Mouse (Mus musculus) 3T3-L1 (cell line): ENCODE data around the gene Myrf.

Experiments
- DNase-seq: peaks from one replicate; pipeline ENCODE4 v3.0.0-alpha.2; 2015; ENCODE audit warnings: low read depth, low spot score

The Myrf gene

DNA sequence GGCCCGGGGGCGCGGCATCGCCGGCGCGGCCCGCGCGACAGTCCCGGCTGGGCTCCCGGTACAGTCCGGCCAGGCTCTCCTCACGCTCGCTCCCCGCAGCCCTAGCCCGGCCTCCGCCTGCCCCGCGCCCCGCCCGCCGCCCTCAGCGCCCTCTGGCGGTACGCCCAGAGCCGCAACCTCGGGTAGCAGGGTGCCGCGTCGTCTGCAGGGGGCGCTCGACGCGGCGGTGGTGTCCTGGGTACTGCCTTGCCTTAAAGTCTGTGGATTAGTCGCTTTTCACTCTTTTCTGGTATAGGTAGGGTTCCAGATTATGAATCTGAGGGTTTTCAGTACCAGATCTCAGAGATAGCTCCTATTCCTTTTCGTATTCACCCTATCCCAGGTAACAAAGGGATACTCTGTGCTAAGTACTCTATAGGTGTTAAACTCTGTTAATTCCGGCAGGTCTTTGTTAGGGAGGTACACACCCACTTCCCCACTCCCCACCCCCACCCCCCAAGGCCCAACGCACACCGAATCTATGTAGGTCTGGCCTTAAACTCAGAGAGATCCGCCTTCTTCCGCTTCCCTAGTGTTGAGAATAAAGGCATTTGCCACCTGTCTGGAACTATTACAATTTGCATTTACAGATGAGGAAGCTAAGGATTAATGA, at the start of gene Myrf:
TSS of gene Myrf (minus strand) at position 95 of the 652 bp plus-strand sequence.
- no peak for DNase-seq

DNA sequence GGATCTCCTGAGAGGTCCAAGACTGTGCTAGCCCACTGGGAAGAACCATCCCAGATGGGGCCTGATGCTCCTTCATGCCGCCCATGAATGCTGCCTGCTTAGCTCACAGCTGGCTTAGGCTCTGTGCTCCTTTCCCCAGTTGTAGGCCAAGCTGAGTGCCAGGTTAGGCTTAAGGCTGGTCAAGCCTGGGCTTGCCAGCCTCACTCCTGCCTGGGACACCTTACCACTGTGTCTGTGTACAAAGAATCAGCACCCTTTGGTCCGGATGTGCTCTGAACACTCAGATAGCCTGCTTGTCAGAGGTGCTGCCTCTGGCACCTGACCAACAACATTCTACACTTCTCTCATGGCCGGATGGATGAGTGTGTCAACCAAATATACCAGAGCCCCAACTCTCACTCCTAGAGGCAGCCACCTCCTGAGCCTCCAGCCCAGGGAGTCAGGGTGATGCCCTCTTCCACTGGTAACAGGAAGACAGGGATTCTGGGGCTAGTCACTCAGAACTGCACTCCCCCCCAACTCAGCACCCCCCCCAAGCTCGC, 49.1 kb upstream of the Myrf start:
- peak; percentile 72 for DNase-seq

DNA sequence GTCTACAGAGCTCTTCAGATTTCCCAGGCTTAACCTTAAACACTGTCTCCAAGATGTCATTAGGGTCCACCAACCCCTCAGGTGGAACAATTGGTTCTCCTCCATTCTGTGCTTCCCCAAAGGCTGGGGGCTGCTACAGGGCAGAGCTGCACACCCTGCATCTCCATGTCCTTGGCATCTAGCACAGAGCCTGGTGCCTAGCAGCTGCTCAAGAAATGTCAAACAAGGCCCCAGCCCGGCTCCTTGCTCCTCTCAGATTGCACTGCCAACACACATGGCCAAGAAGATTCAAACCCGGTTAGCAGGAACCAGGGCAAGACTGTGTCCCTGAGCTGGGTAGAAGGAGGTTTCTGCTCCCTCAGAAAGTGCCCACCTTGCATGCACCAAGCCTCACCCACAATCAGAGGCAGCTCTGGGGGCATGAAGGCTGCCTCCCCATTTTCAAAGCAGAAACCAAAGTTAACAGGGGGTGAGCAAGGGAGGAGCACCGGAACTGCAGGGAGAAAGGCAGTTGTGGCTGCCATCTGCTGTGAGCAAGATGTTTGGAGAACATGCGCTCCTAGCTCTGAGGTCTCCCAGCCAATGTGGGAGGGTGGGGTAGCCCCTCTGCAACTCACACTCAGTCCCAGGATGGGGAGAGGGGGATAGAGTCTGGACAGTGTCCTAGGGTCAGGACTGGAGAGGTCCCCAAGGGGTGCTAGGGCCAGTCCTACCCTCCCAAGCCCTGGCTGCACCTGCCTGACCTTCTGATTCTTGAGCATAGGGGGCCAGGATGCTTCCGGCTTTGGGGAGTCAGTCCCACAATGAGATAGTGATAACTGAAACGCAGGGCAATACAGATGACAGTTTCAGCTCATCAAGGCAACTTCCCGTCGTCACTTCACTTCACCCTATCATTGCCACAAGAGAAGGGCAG, 47.8 kb upstream of the Myrf start:
- DNase-seq = no peak

DNA sequence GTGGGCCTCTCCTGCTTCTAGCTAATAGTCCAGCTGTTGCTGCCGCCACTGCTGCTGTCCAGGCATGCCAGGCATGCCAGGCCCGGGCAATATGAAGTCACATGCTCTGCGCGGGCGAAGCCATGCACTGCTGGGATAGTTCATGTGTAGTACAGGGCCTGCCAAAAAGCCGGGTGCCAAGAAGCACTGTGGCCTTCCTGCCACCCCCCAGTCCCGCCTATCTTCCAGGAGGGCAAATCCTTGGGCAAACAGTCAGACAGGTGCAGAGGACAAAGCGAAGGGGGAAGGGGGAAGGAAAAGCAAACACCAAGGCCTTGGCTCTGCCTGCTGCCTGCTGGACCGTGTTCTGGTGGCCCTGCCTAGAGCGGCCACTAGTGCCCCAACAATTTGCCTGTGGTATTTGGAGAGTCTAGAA, 45.9 kb upstream of the Myrf start:
- DNase-seq = no peak

DNA sequence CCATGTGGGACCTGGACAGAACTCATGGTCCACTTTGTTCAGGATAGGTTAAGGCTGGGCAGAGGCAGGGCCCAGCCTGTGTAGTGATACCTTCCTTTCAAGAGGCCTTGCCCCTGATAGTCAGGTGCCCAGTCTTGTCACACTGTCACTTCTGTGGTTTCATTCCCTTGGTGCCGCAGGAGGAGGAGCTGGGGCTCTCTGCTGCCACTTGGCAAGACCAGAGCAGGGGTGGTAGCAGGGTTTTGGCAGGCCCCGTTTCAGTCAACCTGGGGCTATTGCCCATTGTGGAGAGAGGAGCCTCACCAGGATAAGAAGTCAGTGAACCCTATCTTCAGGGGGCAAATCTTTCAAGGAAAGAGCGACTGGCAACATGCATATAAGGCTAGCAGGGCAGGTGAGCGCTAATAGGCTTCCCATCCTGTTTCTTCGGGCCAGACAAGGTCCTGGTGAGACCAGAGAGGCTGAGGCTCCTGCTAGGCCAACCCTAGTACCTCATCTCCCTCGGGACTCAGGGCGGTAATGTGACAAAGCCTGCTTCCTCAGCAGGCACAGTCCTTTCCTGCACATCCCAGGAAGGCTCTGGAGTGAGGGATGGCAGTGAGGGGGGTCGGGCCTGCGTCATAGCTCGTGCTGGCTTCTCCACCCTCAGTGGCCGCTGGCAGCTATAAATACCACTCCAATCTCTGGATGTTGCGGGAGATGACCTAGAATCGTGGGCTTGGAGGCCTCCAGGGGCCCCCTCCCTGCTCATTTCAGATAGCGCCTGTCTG, 40.4 kb upstream of the Myrf start:
- DNase-seq = no peak

DNA sequence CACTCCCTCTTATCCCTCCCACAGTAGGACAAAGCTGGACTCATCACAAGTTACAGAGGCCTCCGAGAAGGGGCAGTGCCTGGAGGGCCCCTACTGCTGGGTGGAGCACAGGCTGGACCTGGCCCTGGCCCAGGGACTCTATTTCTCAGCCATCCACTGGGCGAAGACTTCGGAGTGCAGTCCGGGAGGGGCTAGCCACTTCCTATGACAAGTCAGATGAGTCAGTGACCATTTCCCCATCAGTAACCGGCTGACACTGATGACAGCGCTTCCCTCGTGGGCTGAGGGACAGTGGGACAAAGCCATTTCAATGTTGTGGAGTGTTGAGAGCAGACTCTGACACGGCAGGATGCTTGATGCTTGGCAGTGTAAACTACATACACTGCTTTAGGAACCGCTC, 39.1 kb upstream of the Myrf start:
- peak; percentile 91 for DNase-seq

DNA sequence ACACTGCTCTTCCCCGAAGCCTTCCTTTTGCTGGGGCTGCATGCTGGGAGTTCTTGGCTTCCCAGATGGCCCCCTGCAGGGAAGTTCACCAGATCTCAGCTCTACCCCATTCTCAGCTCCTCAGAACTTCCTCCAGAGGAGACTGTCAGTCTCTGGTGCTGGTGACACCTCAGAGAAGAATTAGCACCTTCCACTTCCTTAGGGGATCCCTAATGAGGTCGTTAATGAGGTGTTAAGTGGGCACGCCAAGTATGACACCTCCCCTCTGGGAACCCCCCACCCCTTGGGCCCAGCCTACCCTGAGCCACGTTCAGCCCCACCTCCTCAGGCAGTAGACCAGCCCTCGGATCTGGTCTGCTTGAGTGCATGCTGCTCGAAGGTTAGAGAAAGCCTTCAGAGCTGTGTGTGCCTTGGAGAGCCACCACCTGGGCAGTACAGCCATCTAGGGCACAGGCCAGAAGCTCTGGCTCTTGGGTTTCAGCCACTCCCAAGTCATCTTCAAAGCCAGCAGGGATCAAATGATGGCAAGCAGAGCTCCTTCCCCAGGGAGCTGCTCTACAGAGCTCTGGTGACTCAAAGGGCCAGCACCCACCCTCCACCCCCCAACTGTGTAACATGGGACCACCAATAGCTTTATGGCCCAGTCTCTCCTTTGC, 38.2 kb upstream of the Myrf start:
- no peak for DNase-seq

DNA sequence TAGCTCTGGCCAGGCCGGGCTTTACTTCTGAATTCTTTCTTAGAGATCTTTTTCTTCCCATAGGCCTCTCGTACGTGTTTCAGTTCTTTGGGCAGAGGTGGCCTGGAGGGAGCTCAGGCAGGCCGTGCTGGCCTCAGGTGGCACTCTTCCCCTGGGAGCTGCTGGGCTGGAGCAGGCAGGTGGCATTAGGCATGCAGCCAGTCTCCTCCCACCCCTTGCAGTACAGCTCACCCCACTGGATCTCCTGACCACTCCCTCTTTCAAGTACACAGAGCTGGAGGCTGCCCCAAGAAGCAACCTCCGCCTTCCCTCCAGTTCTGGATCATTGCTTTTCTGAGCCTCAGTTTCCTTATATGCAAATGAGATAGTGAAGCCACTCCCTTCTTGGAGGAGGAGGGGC, 37.2 kb upstream of the Myrf start:
- DNase-seq = no peak

DNA sequence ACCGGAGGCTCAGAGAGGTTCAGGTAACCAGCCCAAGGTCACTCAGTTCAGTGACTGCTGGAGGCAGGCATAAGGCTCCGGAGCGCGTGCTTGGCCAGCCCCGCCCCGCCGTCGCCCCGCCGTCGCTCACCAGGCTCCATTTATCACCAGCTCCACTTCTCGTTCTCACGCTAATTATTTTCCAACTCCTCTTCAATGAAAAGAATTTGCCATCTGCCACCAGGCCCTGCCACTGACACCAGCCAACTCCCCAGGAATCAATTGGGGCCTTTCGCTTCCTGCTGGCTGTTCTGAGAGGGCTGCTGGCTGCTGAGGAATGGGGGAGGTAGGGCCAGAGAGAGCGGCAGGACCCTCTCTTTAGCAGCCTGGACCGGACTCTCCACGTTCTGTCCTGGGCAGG, 36.8 kb upstream of the Myrf start:
- DNase-seq = no peak

DNA sequence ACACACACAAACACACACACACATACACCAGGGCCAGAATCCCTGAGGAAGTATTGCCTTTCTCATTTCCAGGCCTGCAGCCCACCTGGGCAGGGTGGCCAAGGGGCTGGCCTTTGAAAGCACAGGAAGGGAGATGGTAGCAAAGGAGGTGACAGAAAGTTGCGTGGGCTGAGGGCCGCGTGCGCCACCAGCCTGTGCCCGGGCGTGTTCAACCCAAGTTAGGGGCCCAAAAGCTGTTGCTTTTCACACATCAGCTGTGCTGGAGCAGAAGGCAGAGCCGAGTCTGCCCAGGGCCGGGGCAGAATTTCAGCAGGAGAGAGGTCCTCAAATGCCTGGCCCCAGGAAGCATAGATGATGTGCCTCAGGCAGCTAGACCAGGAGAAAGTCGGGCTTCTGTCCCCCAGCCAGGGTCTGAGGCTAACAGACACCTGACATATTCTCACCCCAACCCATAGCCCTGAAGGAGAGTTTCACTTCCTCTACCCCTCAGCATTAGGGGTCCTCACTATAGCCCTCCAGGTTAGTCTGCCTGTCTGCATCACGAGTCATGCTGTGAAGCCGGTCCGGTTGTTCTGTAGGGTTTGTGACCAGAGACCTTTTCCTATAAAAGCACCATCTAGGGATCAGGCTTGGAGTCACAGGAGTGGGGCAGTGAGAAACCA, 36.1 kb upstream of the Myrf start:
- DNase-seq = no peak

DNA sequence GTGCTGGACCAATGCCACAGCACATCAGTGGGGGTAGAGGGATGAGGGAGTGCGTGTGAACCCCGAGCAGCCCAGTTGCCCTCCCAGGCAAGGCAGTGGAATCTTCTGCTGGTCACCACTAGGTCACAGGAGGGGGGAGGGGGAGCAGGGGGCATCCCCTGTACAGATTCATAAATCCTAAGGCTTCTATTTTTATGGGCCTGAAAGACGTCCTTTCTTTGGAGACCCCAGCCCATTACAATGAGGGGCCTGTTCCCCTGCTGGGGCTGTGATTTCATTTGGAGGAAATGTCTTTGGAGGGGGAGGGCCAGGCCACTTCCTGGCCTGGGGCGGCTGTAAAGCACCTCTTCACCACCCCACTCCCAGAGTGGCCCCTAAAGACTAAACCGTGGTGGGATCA, 33.5 kb upstream of the Myrf start:
- DNase-seq = no peak

DNA sequence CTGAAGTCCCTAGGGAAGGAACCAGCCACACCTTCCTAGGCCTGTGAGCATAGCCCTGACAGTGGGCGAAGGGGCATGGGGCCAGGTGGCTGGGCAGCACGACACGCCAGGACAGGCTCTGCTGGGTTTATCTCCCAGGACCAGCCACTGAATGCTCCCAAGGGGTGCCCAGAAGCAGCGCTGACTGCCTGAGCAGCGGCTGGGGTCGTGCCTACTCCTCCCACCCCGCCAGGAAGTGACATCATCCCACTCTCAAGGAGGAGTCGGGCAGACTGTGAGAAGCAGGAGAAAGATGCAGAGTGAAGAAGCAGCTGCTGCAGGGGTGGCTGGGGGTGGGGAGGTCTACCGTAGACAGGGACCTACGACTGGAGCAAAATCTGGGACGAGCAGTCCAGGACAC, 32.2 kb upstream of the Myrf start:
- peak; percentile 57 for DNase-seq

DNA sequence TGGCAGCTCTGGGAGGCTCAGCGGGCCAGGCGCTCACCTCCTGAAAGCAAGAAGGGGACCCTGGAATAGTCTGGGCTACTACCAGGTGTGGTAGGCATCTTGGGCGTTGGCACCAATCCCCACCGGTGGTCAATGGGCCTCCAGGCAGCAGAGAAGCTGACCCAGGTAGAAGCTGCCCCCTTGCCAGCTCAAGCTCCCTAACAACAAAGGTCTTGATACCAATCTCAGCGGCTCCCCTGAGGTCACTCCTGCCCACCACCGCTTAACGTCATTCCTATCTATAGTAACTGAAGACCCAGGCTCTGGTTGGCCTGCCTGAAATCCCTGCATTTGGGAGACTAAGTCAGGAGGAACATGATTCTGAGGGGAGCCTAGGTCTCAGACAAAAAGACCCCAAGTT, 31.0 kb upstream of the Myrf start:
- no peak for DNase-seq

DNA sequence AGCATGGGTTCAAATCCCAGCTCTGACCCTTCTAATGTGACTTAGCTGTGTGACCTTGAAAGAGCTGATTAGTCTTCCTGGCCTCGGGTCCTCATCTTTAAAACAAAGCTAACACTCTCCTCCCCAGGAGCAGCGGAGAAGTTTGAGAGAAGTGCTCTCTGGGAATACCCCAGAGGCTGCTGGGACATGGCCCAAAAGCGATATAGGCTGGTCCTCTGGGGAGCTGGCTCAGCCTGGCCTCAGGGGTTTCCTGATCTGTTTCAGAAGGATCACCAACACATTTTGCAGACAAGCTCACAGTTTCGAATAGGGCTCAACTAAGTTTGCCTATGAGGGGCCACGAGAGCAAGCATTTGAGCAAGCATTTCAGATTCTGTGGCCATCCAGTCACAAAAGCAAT, 29.8 kb upstream of the Myrf start:
- DNase-seq = no peak

DNA sequence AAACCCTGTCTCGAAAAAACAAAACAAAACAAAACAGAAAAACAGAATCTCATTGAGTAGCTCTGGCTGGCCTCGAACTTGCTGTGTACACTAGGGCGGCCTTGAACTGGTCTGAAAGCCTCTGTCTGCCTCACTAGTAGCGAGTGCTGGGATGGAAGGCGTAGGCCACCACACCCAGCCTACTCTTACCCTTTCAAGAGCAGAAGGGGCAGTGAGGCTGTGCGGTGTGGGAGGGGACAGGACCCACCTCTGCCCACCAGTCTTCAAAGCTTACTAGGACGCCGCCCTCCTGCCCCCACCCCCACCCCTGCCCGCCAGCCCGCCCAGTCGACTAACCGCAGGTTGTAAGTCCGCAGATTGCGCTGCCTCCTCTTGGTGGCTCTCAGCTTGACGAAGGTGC, 28.3 kb upstream of the Myrf start:
- no peak for DNase-seq

DNA sequence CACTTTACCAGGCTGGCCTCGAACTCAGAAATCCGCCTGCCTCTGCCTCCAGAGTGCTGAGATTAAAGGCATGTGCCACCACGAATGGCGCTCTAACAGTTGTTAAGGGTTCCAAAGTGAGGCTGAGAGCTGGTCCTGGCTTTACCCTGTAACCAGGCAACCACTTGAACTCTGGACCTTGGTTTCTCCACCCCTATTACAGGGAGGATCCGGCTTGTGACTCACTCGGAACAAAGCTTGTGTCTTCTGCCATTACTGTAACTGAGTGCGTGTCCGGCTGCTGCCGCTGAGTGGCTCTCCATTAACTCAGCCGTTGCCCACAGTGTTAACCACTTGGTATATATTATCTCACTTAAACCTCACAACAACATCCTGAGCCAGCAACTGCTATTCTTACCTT, 27.4 kb upstream of the Myrf start:
- DNase-seq = peak; percentile 68

DNA sequence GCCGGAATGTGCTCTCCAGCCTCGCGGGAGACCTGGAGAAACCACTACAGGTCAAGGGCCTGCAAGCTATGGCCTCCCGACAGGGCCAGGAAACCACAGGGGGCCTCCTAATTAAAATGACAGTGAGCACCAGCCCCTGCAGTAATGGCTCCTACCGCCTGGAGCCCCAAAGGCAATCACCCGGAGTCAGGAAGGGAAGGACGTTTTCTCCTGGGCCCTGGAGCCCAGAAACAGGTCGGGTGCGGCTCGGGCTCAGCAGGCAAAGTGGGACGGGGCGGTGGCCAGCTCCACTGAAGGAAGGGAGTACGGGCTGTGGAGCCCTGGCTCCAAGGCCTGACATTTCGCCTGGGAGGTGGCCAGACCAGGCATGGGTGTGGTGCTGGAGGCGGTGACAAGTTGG, 26.5 kb upstream of the Myrf start:
- no peak for DNase-seq

DNA sequence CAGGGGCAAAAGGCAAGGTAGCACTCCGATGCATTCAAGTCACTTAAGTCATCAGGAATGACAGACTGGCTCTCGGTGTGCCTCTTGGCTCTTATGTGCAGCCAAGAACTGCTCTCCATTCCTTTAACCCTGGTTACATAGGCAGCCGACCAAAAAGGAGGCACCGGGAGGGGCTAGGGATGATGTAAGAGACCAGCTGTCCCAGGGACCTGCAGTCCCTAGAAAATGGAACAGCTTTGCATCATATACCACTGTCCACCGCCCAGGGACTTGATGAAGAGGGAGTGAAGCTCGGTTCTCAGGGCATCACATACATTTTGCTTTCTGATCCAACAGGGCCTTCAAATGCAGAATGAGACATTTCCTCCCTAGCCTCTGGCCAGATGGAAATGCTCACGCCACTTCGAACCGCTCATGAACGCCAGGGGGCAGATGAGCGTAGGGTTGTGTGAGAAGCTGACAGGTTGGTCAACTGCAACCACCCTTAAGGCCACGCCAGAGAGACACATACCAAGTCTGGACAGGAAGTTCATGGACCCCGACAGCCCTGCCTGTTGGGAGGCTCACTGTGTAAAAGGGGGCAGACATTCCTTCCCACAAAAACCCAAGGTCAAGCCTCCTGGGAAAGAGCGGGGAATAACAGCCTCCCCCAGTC, 25.8 kb upstream of the Myrf start:
- peak; percentile 94 for DNase-seq

DNA sequence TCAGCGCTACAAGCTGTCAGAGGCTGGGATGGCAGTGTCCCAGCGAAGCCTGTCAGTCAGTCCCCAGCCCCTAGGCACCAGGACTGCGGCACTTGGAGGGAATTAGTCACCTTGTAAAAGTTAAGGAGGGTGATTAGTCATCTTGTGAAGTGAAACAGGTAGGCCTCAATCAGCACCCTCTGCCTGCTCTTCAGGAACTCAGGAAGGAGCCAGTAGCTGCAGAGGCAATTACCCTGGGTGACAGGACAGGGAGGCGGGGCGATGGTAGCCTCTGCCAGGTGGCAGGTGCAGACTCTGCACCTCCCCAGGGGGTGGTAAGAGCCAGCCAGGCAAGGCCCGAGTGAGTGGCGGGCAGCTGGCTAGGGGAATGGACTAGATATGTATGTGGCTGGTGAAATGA, 20.8 kb upstream of the Myrf start:
- no peak for DNase-seq

DNA sequence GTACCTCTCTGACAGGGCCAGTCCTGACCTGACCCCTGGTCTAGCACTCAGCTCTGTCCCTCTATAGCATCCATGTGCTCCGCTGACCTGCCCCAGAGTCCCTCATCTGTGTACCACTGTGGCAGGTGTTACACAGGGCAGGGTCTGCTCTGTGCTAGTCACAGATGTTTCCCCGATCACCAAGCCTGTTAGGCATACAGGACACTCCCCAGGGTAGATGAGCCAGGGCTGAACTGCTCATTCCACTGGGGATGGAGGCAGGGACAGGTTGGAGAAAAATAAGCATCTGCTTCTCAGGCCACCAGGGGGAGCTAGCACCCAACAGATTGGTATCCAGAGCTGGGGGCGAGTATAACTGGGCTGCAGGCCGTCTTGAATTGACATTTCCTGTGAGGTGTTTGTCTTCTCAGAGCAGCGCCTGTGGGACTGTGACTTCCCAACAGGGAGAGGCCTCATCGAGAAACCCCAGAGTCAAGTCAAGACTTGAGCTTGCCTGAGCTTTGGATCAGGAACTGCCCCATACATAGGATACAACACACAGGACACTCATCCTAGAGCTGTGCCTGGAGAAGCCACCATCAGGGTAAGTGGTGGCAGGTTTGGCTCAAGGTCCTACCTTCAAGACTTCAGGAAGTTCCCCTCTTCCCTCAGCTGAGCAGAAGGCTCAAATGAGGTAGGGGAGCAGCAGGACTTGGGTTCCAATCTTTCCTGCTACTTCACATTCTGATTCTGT, 17.9 kb upstream of the Myrf start:
- peak; percentile 91 for DNase-seq
